Mouse (Mus musculus): Measurements from ENCODE around the gene St3gal4.

- TF ChIP-seq CTCF (conservative IDR thresholded peaks at IDR 0.05 in 1 of 2, IDR thresholded peaks at IDR 0.05 in 1 of 2; ENCODE audit: low read depth in 2 of 2, low read length in 2 of 2): no peak
- no peak for TF ChIP-seq POLR2A (IDR thresholded peaks at IDR 0.05; ENCODE audit: low read depth, low read length)
Measured at GRCm38 (mm10) chr9:35026897-35027311, 92.2 kb downstream of the St3gal4 start.
